Mouse (Mus musculus): ENCODE results near the gene Nfs1.
A peak's percentile ranks its signal among the peaks of the same experiment; 100 is the strongest.

- TF ChIP-seq MYC (IDR thresholded peaks at IDR 0.05; ENCODE audit: low read depth, low read length) (peak; percentile 54; the same call in 1 of the 2 replicates), MEF2A (IDR thresholded peaks at IDR 0.05; ENCODE audit: extremely low read depth, insufficient replicate concordance, low read depth, low read length, poor library complexity, severe bottlenecking) (no peak), POLR2AphosphoS2 (IDR thresholded peaks at IDR 0.05; ENCODE audit: low read length) (no peak), CTCF (IDR thresholded peaks at IDR 0.05 in 2 of 3, conservative IDR thresholded peaks at IDR 0.05 in 1 of 3; ENCODE audit: control insufficient read depth in 1 of 3, insufficient read depth in 1 of 3, low read depth in 2 of 3, low read length in 3 of 3, poor library complexity in 1 of 3, severe bottlenecking in 1 of 3) (peak in 1 of 3 experiments; percentile 37; a peak in 2 of 6 replicates), NELFE (IDR thresholded peaks at IDR 0.05; ENCODE audit: low read depth, low read length) (no peak), MAFK (IDR thresholded peaks at IDR 0.05; ENCODE audit: borderline replicate concordance, low read depth, low read length) (no peak), POLR2A (IDR thresholded peaks at IDR 0.05; ENCODE audit: control insufficient read depth in 1 of 2, insufficient read depth in 1 of 2, low read depth in 1 of 2, low read length in 2 of 2, poor library complexity in 1 of 2) (no peak), SMC3 (IDR thresholded peaks at IDR 0.05; ENCODE audit: low read depth, low read length) (peak; percentile 27), RCOR1 (IDR thresholded peaks at IDR 0.05; ENCODE audit: low read depth, low read length) (no peak), ZNF384 (IDR thresholded peaks at IDR 0.05; ENCODE audit: low read depth, low read length) (no peak), GATA1 (IDR thresholded peaks at IDR 0.05; ENCODE audit: low read depth, low read length) (no peak), UBTF (IDR thresholded peaks at IDR 0.05; ENCODE audit: borderline replicate concordance, insufficient read depth, low read depth, low read length) (no peak), HCFC1 (IDR thresholded peaks at IDR 0.05; ENCODE audit: low read depth, low read length) (no peak), NRF1 (IDR thresholded peaks at IDR 0.05; ENCODE audit: insufficient read depth, low read depth, low read length, poor library complexity, severe bottlenecking) (no peak)
These were observed 1.2 kb downstream of the Nfs1 start for GRCm38 (mm10) chr2:156142820-156143219.

Measured in MEL (cell line).